Mouse (Mus musculus) liver, embryonic 12.5 days (tissue): ENCODE measurements around the gene Ppp6r2. TPM values are rescaled to one million over a fixed set of nuclear protein-coding genes. Genes with fewer than 3 reads are reported as not detected.

Experiments used
- ATAC-seq: fragments of 200-750 bp; cut with Nextera tagmentation; 2 replicates; pipeline ENCODE4 v1.8.0; 2017; ENCODE audit warnings: moderate number of reproducible peaks, mild to moderate bottlenecking, moderate library complexity
- H3K27ac ChIP-seq: fragments of 300-500 bp; sonication (generic); 2 replicates; pipeline ENCODE4 v1.5.1; 2016; ENCODE audit warnings: mild to moderate bottlenecking
- H3K27me3 ChIP-seq: fragments of 300-500 bp; sonication (generic); replicated peaks from 2 replicates; pipeline ENCODE4 v1.6.1; 2016; ENCODE audit warnings: mild to moderate bottlenecking, moderate library complexity
- H3K36me3 ChIP-seq: fragments of 300-500 bp; sonication (generic); 2 replicates; pipeline ENCODE4 v1.6.1; 2016; ENCODE audit warnings: mild to moderate bottlenecking, moderate library complexity
- H3K4me1 ChIP-seq: fragments of 300-500 bp; sonication (generic); 2 replicates; pipeline ENCODE4 v1.6.1; 2016
- H3K4me2 ChIP-seq: fragments of 300-500 bp; sonication (generic); 2 replicates; pipeline ENCODE4 v1.6.1; 2016; ENCODE audit warnings: mild to moderate bottlenecking, moderate library complexity
- H3K4me3 ChIP-seq: fragments of 300-500 bp; sonication (generic); 2 replicates; pipeline ENCODE4 v1.5.1; 2016; ENCODE audit warnings: mild to moderate bottlenecking, moderate library complexity
- H3K9ac ChIP-seq: fragments of 300-500 bp; sonication (generic); 2 replicates; pipeline ENCODE4 v1.6.1; 2016; ENCODE audit warnings: mild to moderate bottlenecking, moderate library complexity
- H3K9me3 ChIP-seq: fragments of 300-500 bp; sonication (generic); replicated peaks from 2 replicates; pipeline ENCODE4 v1.6.1; 2016; ENCODE audit warnings: mild to moderate bottlenecking, moderate library complexity
- WGBS: fragments of 180-500 bp; shearing (Covaris S2); methylation state at CpG from one replicate; pipeline ENCODE4 v1.1.7; 2016; ENCODE audit not compliant: insufficient replicate concordance; 5-methylcytosine and 5-hydroxymethylcytosine counted together
- polyA plus RNA-seq: library from polyadenylated mRNA; unstranded; fragments of >200 nt; fragmentation: Nextera tagmentation; extraction: Ambion mirVana; gene quantifications from 2 replicates; pipeline ENCODE4 v1.2.1, GENCODE M21; 2016

The Ppp6r2 gene
- polyA plus RNA-seq, 1 experiment from 2014 or later: 21.4 TPM

DNA sequence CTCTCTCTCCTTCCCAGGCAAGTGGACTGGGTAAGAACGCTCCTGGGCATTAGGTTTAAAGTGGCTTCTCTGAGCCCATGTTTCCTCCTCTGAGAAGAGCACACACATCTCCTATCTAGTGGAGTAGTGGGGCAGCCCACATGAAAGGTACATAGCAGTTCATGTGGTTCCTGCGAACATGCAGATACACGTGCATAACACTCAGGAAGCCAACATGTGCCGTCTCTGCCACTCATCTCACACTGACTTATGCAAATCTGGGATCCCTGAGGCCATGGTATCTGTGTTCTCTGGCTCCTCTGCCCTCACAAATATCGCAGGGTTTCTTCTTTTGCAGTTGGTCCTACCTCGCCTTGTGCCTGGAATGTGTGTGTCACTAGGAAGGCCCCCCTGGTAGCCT lies 71.2 kb downstream of the Ppp6r2 start:
- Histone ChIP-seq H3K36me3 (peaks cover 96% of the 10 kb centered on the region), H3K27ac (peak overlapping the region; percentile 43; the same call in 1 of the 2 replicates), H3K4me2 (no peak overlapping the region), H3K4me3 (no peak overlapping the region), H3K27me3 (no peaks in the 10 kb centered on the region), H3K9ac (no peak overlapping the region), H3K4me1 (peaks cover 33% of the 10 kb centered on the region), H3K9me3 (no peaks in the 10 kb centered on the region)
- 82% methylated on average over 6 of the region's 6 CpGs for WGBS
- no peak for ATAC-seq

DNA sequence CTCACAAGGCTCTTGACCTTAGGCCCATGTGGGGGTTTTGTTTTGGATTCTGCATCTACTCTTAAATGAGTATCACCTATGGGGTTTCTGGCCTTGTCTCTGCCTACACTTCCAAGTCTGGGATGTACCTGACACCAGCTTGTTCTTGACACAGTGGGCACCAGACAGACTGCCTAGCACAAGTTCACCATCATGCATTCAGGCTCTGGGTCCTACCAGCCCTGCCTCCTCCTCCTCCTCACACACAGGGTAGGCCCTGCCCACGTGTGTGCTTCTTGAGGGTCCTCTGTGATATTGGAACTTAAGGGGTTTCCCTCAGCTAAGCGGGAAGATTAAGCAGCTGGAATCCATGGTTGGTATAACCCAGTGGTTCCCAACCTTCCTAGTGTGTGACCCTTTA lies 72.7 kb downstream of the Ppp6r2 start:
- Histone ChIP-seq H3K4me2 (no peak overlapping the region), H3K9ac (no peak overlapping the region), H3K36me3 (peaks cover 96% of the 10 kb centered on the region), H3K4me3 (no peak overlapping the region), H3K27ac (peak overlapping the region; percentile 89), H3K9me3 (no peaks in the 10 kb centered on the region), H3K27me3 (no peaks in the 10 kb centered on the region), H3K4me1 (peaks cover 42% of the 10 kb centered on the region)
- WGBS: 62% methylated on average over 2 of the region's 2 CpGs
- ATAC-seq: no peak

DNA sequence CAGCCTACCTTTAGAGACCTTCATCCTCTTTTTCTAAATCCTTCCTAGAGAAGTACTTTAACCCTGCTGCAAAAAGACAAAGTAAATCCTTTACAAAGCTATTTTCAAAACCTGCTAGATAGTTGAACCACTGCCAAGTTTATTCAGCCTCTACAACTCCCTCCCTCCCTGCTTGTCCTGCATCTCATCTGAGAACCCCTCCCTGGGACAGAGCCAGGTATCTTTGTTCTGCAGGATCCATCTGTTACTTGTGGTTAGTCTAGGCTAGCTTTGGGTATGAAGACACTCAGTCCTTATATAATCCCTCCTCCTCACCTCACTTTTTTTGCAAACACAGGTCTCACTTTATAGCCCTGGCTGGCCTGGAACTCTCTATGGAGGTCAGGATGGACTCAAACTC lies 73.7 kb downstream of the Ppp6r2 start:
- Histone ChIP-seq H3K36me3 (peaks cover 96% of the 10 kb centered on the region), H3K27ac (peak overlapping the region; percentile 89), H3K4me2 (peak overlapping the region; percentile 69), H3K27me3 (no peaks in the 10 kb centered on the region), H3K4me1 (peaks cover 42% of the 10 kb centered on the region), H3K9me3 (no peaks in the 10 kb centered on the region), H3K4me3 (peak overlapping the region; percentile 26; the same call in 1 of the 2 replicates), H3K9ac (peak overlapping the region; percentile 62)
- ATAC-seq: peak; percentile 77

DNA sequence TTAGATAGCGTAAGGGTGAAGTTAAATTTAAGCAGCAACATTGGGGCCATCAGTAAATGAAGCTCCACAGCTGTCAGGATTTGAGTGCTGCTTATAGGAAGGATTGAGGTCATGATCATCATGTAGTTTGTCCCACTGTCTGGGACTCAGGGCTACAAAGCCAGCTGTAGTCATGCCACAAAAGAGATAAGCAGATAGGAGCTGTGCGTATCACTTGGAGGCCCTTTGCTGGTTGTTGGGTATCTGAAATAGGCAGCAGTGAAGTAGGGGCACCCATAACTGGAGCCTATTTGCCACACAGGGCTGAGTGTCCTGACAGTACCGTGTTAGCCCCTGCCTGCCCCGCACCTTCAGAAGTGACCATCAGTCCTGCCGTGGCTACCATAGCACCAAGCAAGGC lies 74.1 kb downstream of the Ppp6r2 start:
- no peaks in the 10 kb centered on the region for H3K27me3 ChIP-seq
- peak overlapping the region; percentile 69 for H3K4me2 ChIP-seq
- peak overlapping the region; percentile 26 for H3K4me3 ChIP-seq
- H3K9ac ChIP-seq: peak overlapping the region; percentile 62
- H3K4me1 ChIP-seq: peaks cover 42% of the 10 kb centered on the region
- ATAC-seq: peak; percentile 91
- peak overlapping the region; percentile 89 for H3K27ac ChIP-seq
- peaks cover 96% of the 10 kb centered on the region for H3K36me3 ChIP-seq
- no peaks in the 10 kb centered on the region for H3K9me3 ChIP-seq
- WGBS: 55% methylated on average over 5 of the region's 5 CpGs

DNA sequence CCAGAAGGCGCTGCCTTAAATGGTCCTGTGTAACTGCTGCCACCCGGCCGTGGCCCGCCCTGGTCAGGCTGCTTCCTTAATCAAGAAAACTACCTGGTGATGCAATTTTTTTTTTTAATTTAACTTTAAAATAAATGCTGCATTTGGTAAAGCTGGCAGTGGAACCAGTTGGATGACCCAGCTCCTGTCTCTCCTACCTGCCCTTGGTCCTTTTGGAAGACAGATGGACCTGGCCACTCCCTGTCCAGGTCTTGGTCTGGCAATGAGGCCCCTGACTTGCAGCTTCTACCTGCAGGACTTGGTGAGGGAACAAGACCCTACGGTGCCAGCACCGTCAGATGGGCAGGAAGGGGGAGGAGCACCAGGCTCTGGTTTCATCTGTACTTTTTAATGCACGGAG lies 74.8 kb downstream of the Ppp6r2 start:
- Histone ChIP-seq H3K9me3 (no peaks in the 10 kb centered on the region), H3K4me2 (peak overlapping the region; percentile 69), H3K4me1 (peaks cover 42% of the 10 kb centered on the region), H3K9ac (peak overlapping the region; percentile 62), H3K27ac (peak overlapping the region; percentile 89), H3K4me3 (peak overlapping the region; percentile 26), H3K27me3 (no peaks in the 10 kb centered on the region), H3K36me3 (peaks cover 96% of the 10 kb centered on the region)
- WGBS: 70% methylated on average over 7 of the region's 7 CpGs
- peak; percentile 19; the same call in 1 of the 2 replicates for ATAC-seq

DNA sequence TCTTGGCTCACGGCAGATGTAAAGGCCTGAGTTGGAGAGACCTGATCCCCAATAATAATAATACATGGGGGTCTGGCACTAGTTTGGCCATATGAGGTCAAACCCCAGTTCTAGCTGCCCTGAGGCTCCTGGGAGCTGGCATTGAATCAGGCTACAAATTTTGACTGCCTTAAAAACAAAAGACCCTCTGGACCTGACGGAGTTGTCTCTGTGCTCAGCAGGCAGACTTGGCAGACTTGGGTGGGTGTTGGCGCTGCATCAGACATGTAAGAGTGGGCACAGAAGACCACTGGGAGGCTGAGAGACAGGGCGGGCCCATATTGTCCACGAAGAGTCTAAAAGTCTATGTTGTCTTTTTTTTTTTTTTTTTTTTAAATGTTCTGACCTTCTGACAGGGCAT lies 75.2 kb downstream of the Ppp6r2 start:
- H3K27me3 ChIP-seq: no peaks in the 10 kb centered on the region
- H3K36me3 ChIP-seq: peaks cover 96% of the 10 kb centered on the region
- H3K27ac ChIP-seq: no peak overlapping the region
- no peak overlapping the region for H3K4me3 ChIP-seq
- no peaks in the 10 kb centered on the region for H3K9me3 ChIP-seq
- H3K4me2 ChIP-seq: 0 out of 2 replicates have a peak overlapping the region, but pooled peaks have one; percentile 21
- peaks cover 46% of the 10 kb centered on the region for H3K4me1 ChIP-seq
- ATAC-seq: no peak
- WGBS: 82% methylated on average over 5 of the region's 5 CpGs
- H3K9ac ChIP-seq: no peak overlapping the region

DNA sequence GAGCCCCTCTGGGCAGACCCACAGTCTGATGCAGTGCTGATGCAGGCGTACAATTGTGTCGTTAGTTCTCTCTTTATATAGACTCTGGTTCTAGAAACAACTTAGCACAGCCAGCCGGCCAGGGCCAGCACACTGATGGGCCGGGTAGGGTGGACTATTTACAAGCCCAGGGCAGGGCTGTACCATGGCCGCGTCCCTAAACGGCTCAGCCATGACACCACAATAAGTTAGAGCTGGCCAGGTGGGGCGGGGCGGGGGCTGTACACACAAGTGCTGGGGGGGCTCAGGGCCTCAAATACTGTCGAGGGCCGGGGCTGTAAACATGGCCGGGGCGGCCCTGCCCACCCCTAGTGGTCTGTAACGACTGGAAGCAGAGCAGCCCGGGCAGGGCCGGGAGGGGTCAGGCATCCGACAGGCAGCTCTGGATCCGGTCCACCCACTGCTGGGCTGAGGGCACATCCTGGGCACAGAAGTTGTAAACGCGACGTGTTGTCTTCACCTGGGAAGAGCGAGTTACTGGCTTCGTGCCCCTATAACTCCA lies 76.9 kb downstream of the Ppp6r2 start:
- H3K4me2 ChIP-seq: no peak overlapping the region
- peaks cover 96% of the 10 kb centered on the region for H3K36me3 ChIP-seq
- no peaks in the 10 kb centered on the region for H3K27me3 ChIP-seq
- no peak overlapping the region for H3K9ac ChIP-seq
- ATAC-seq: no peak
- 88% methylated on average over 23 of the region's 23 CpGs for WGBS
- no peaks in the 10 kb centered on the region for H3K9me3 ChIP-seq
- peaks cover 63% of the 10 kb centered on the region for H3K4me1 ChIP-seq
- H3K4me3 ChIP-seq: no peak overlapping the region
- H3K27ac ChIP-seq: peak overlapping the region; percentile 30; the same call in 1 of the 2 replicates

DNA sequence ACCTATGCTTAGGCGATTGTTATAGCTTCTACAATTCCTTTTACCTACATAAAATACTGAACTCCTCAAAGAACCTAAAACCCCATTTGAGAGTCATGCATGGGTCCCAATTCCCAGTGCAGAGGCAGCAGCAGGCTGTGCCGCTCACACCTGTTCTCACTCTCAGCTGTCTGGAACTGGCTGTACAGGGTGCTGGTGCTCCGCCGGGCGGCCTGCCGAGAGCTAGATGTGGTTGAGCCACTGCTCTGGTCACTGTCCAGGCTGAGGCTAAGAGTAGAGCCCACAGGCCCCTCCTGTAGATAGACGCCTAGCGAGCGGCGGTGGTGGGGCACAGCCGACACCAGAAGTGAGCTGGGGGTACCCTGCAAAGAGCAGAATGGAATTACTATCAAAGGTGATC lies 78.1 kb downstream of the Ppp6r2 start:
- ATAC-seq: no peak
- Histone ChIP-seq H3K27me3 (no peaks in the 10 kb centered on the region), H3K27ac (no peak overlapping the region), H3K36me3 (peaks cover 96% of the 10 kb centered on the region), H3K9me3 (no peaks in the 10 kb centered on the region), H3K9ac (no peak overlapping the region), H3K4me3 (no peak overlapping the region), H3K4me1 (peaks cover 60% of the 10 kb centered on the region), H3K4me2 (no peak overlapping the region)
- 89% methylated on average over 11 of the region's 11 CpGs for WGBS

DNA sequence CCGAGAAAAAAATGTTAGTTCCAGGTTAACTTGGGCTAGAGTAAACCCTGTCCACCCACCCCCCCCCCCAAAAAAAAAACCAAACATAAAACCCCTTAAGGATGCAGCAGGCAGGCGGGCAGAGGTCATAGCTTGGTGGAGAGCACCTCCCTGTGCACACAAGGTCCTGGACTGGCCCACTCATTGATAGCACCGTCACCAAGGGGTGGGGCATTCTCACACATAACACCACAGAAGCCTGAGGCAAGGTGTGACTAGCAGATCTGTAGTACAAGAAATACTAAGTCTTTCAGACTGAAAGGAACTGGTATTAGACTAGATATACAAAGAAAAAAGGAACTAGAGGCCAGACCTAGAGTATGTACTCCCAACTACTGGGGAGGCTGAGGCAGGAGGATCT lies 80.2 kb downstream of the Ppp6r2 start:
- peak; percentile 84 for ATAC-seq
- peaks cover 96% of the 10 kb centered on the region for H3K36me3 ChIP-seq

DNA sequence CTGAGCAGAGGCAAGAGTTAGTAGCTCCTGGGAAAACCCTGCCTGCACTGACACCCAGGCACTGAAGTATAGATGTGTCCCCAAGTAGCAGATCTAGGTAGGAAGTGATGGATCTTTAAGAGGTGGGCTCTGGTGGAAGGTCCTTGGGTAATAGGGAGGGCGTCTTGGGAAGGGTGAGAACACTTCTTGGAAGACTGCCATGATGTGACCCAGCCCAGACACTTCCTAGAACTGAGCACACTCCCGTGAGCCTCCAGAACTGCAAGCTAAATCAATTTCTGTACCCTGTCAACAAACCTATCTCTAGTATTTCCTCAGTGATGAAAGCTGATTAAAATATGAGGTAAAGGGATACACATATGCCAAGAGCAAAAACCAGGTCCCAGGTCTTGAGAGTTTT lies 81.4 kb downstream of the Ppp6r2 start:
- Histone ChIP-seq H3K36me3 (peaks cover 95% of the 10 kb centered on the region), H3K4me2 (no peak overlapping the region), H3K4me3 (no peak overlapping the region), H3K4me1 (peaks cover 51% of the 10 kb centered on the region), H3K27ac (peak overlapping the region; percentile 61), H3K9ac (no peak overlapping the region), H3K9me3 (no peaks in the 10 kb centered on the region), H3K27me3 (no peaks in the 10 kb centered on the region)
- ATAC-seq: 0 out of 2 replicates have a peak, but pooled peaks have one; percentile 39
- 33% methylated on average over 2 of the region's 2 CpGs for WGBS

More for the DNA sequence above, 80.2 kb downstream of the Ppp6r2 start:
- peak overlapping the region; percentile 61 for H3K27ac ChIP-seq
- H3K4me1 ChIP-seq: peaks cover 54% of the 10 kb centered on the region
- no peaks in the 10 kb centered on the region for H3K27me3 ChIP-seq
- no peak overlapping the region for H3K4me2 ChIP-seq
- WGBS: 55% methylated on average over 3 of the region's 3 CpGs
- H3K9me3 ChIP-seq: no peaks in the 10 kb centered on the region
- no peak overlapping the region for H3K4me3 ChIP-seq
- H3K9ac ChIP-seq: no peak overlapping the region

DNA sequence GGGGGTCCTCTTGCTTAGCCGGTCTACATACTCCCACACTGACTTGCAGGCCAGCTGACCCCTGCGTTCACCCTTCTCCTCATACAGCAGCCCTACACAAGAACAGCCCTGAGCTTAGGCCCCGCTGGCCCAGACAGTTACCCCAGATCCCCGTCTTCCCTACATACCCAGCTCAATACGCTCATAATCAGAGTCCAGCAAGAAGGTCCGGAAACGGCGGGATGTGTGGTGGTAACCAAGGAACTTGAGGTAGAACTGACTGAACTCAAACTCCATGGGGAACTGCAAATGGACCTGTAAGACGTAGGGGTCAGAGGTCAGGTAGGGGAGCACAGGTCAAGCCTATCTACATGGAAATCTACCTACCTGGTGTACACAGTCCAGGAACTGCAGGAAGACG lies 82.4 kb downstream of the Ppp6r2 start:
- Histone ChIP-seq H3K9me3 (no peaks in the 10 kb centered on the region), H3K27me3 (no peaks in the 10 kb centered on the region), H3K36me3 (peaks cover 93% of the 10 kb centered on the region), H3K27ac (peak overlapping the region; percentile 1; the same call in 1 of the 2 replicates), H3K4me1 (peaks cover 44% of the 10 kb centered on the region), H3K9ac (no peak overlapping the region), H3K4me2 (no peak overlapping the region), H3K4me3 (no peak overlapping the region)
- ATAC-seq: no peak
- WGBS: 83% methylated on average over 10 of the region's 10 CpGs

DNA sequence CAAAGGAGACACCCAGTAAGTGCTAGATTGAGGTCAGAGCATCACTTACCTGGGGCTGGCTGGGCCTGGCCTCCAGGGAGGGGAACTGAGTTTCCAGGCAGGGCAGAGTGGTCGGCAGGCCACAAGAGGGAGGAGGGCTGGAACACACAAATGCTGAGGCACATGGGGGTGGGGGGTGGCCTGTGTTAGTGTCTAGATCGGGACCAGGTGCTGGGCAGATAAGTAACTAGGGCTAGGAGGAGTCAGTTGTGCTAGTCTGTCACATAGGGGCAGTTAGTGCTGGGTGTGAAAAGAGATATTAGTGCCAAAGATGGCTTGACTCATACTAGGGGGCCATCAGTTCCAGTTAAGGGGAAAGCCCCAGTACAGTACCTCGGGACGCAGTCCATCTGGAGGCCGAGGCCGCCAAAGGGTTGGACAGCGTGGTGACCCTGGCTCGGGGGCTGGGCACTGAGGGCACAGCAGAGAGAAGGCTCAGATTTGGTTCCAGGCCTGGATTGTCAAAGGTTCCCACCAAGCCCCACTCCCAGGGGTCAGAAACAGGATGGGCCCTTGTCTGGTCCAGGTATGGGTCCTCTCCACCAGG lies 84.3 kb downstream of the Ppp6r2 start:
- ATAC-seq: peak; percentile 67
- WGBS: 69% methylated on average over 8 of the region's 8 CpGs
- Histone ChIP-seq H3K27me3 (no peaks in the 10 kb centered on the region), H3K9me3 (no peaks in the 10 kb centered on the region), H3K4me1 (peaks cover 44% of the 10 kb centered on the region), H3K4me2 (no peak overlapping the region), H3K27ac (no peak overlapping the region), H3K4me3 (no peak overlapping the region), H3K9ac (no peak overlapping the region), H3K36me3 (peaks cover 92% of the 10 kb centered on the region)
